Mouse (Mus musculus): ENCODE measurements around the gene Gm21870. TPM values are rescaled to one million over a fixed set of nuclear protein-coding genes. Genes with fewer than 3 reads are reported as not detected.

Gm21870 gene
- total RNA-seq (2023) = not detected

DNA sequence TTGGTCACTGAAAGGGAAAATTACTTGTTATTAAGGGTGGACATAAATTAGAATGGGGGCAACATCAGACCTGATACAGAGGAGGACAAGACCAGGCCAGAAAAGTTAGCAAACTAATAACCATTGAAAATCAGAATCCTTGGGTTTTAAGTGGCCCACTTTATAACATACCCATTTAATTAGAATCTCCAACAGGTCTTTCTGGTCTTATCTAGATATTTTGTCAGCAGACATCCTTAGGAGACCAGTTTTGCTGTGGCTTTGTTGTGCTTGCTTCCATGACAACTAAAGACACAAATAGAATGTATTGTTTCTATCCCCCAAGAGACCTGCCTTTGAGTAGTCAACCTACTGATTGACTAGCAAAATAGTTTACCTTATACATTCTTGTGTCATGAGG, at the start of gene Gm21870:
TSS of gene Gm21870 (minus strand) at position 101 of the 400 bp plus-strand sequence.

DNA sequence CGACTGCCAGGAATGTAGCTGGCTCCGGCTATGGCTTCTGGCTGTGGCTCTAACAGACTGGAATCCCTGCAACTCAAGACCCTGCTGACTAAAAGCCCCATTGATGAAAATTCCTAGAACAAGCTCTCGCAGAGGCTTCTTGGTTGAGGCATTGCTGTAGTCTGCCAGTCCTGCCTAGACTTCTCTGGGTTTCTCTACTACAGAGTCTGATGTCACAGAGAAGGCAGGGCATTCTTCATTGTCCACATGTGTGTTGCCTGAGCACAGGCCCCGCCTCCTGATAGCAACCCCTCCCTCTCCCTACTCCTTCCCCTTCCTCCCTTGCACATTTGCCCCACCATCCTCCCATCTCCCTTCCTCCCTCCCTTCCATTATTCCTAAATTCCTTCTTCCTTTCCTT, 30.2 kb downstream of the Gm21870 start, which contains the start of gene Btbd35f6:
TSS of gene Btbd35f6 (minus strand) at position 101 of the 400 bp plus-strand sequence.

Other genes starting within 250 kb of the Gm21870 start
- gene Btbd35f6, start 30.3 kb downstream of the Gm21870 start, total RNA-seq (2023) = not detected
- gene Btbd35f9, start 174.7 kb upstream of the Gm21870 start, total RNA-seq (2023) = not detected

Measured in CD8-positive naive resting alpha-beta T cell, adult 57 days (primary cell).